Mouse (Mus musculus): Measurements from ENCODE around the gene Elovl4. TPM values are rescaled to one million over a fixed set of nuclear protein-coding genes. Genes with fewer than 3 reads are reported as not detected.

The Elovl4 gene
- total RNA-seq, 2 experiments from 2014 or later = 66.2 to 78.2 TPM

DNA sequence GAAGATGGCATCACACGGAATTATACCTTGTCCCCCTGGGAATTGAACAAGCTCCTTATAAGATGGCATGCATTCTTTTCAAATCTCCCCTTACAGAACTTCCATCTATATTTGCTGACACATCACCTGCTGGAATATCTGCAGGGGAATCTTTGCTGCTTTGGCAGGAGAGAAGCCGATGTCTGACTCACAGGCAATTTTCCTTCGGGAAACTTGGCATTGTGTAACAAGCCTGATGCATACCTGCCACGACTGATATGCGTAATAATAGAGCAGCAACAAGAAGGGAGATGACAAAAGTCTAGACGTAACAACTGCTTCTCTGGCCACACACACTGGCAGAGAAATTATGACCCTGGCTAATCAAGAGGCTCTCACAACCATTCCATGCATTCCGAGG, 75.2 kb downstream of the Elovl4 start:
- no peak for DNase-seq (ENCODE audit: extremely low spot score in 1 of 2, low spot score in 1 of 2)

Other genes with a start within 250 kb of the Elovl4 start
- 1 to 10 TPM; 1.1 to 1.2 TPM for gene Ttk, start 28.4 kb upstream of the Elovl4 start, total RNA-seq (2021)
- gene Bckdhb, start 118.9 kb upstream of the Elovl4 start, total RNA-seq (2021) = 10 to 100 TPM; 38.4 to 42.9 TPM